Comparison of ENCODE assay signal across 16 mouse cellular contexts in the genomic region with DNA sequence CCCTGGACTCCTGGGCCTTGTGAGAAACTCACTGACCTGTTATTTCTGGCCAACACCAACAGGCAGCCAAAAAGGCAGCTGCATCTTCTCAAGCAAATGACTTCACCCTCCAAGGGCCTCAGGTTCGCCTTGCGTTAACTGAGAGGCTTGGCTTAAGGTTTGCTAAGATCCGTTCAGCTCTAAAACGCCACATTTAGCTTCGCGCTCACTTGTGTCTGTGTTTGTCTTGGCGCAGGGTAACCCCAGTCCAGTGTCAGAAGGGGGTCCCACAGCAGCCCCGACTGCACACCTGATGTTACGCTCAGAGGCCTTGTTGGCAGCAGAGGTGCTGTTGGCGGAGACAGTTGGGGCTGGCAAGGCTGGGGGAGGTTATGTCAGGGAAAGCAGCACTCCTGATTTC. TPM values are rescaled to one million over a fixed set of nuclear protein-coding genes. Genes with fewer than 3 reads are reported as not detected.
DNase-seq lines count a peak whose midpoint lies in the region; ATAC-seq and TF ChIP-seq lines count a peak whose summit lies in the region.
"Had no signal": no experiment of that assay in that cellular context is flagged by ENCODE, and none has a peak within 500 bp of the region (broad histone marks: within the 10 kb centered on the region; RNA-seq: fewer than 3 reads in every experiment).

No protein-coding gene starts in this region.

- H3K27ac ChIP-seq in lung, embryonic 14.5 days (ENCODE audit: low read depth), result peak overlapping the region; percentile 58; the same call in 1 of the 2 replicates
- H3K27ac ChIP-seq in heart, postnatal 0 days (ENCODE audit: low read depth), result peak overlapping the region; percentile 41; the same call in 1 of the 2 replicates
- peak overlapping the region; percentile 72; the same call in 1 of the 2 replicates for H3K27ac ChIP-seq in stomach, embryonic 16.5 days (ENCODE audit: low read length)
- no peak overlapping the region for H3K27ac ChIP-seq in midbrain, postnatal 0 days (ENCODE audit: low read depth, low read length)
- H3K27ac ChIP-seq: hindbrain, embryonic 13.5 days had no signal

- ATAC-seq in lung, embryonic 14.5 days (ENCODE audit: insufficient read depth), result peak; percentile 63
- ATAC-seq in heart, postnatal 0 days (ENCODE audit: insufficient read depth, low read depth), result no peak
- peak; percentile 54; the same call in 1 of the 2 replicates for ATAC-seq in stomach, embryonic 16.5 days (ENCODE audit: insufficient read depth, low FRiP score)
- no peak for ATAC-seq in midbrain, postnatal 0 days (ENCODE audit: low FRiP score)
- ATAC-seq in megakaryocyte, adult 5-6 weeks (ENCODE audit: poor library complexity, severe bottlenecking), result no peak
- ATAC-seq: liver, postnatal 0 days had no signal

- no peaks in the 10 kb centered on the region for H3K36me3 ChIP-seq in lung, embryonic 14.5 days (ENCODE audit: insufficient read depth)
- peaks cover 40% of the 10 kb centered on the region for H3K36me3 ChIP-seq in heart, postnatal 0 days (replicated peaks; ENCODE audit: control insufficient read depth, insufficient read depth, low read length)
- H3K36me3 ChIP-seq in stomach, embryonic 16.5 days (ENCODE audit: control insufficient read depth, insufficient read depth, low read length), result no peaks in the 10 kb centered on the region
- H3K36me3 ChIP-seq in midbrain, postnatal 0 days (ENCODE audit: insufficient read depth, low read length), result no peaks in the 10 kb centered on the region
- H3K36me3 ChIP-seq: hindbrain, embryonic 13.5 days had no signal

- no peak for TF ChIP-seq CTCF in lung, embryonic 14.5 days (IDR thresholded peaks at IDR 0.05; ENCODE audit: low read depth)
- TF ChIP-seq CTCF in lung, adult 2 months (IDR thresholded peaks at IDR 0.05; ENCODE audit: insufficient read depth, low read length), result no peak
- TF ChIP-seq CTCF in heart, postnatal 0 days (IDR thresholded peaks at IDR 0.05; ENCODE audit: low read depth), result no peak
- no peak for TF ChIP-seq CTCF in midbrain, postnatal 0 days (IDR thresholded peaks at IDR 0.05)

- H3K4me3 ChIP-seq in lung, embryonic 14.5 days (ENCODE audit: low read depth, low read length), result no peak overlapping the region
- H3K4me3 ChIP-seq in lung, adult 2 months (replicated peaks; ENCODE audit: extremely low read depth, low read depth, low read length), result no peak overlapping the region
- no peak overlapping the region for H3K4me3 ChIP-seq in heart, postnatal 0 days (ENCODE audit: low read depth, low read length)
- no peak overlapping the region for H3K4me3 ChIP-seq in stomach, embryonic 16.5 days (replicated peaks; ENCODE audit: low read length)
- H3K4me3 ChIP-seq in midbrain, postnatal 0 days (ENCODE audit: low read depth, low read length), result no peak overlapping the region
- H3K4me3 ChIP-seq: hindbrain, embryonic 13.5 days had no signal

- no peak overlapping the region for H3K9ac ChIP-seq in lung, embryonic 14.5 days
- H3K9ac ChIP-seq in heart, postnatal 0 days (replicated peaks; ENCODE audit: low read depth, low read length), result no peak overlapping the region
- 0 out of 2 replicates have a peak overlapping the region, but pooled peaks have one; percentile 37 for H3K9ac ChIP-seq in stomach, embryonic 16.5 days (ENCODE audit: low read length)
- no peak overlapping the region for H3K9ac ChIP-seq in midbrain, postnatal 0 days (replicated peaks; ENCODE audit: low read length, poor library complexity, severe bottlenecking)
- H3K9ac ChIP-seq: hindbrain, embryonic 13.5 days; liver, postnatal 0 days had no signal

- TF ChIP-seq POLR2A in lung, adult 2 months (IDR thresholded peaks at IDR 0.05; ENCODE audit: borderline replicate concordance, extremely low read depth, low read depth, low read length), result no peak

- H3K9me3 ChIP-seq in lung, embryonic 14.5 days (ENCODE audit: low read depth, low read length), result no peaks in the 10 kb centered on the region
- no peaks in the 10 kb centered on the region for H3K9me3 ChIP-seq in heart, postnatal 0 days (replicated peaks; ENCODE audit: control insufficient read depth, low read length)
- no peaks in the 10 kb centered on the region for H3K9me3 ChIP-seq in stomach, embryonic 16.5 days (replicated peaks; ENCODE audit: control insufficient read depth, low read length)
- H3K9me3 ChIP-seq in midbrain, postnatal 0 days (ENCODE audit: low read length), result no peaks in the 10 kb centered on the region
- H3K9me3 ChIP-seq: hindbrain, embryonic 13.5 days had no signal

- no peaks in the 10 kb centered on the region for H3K4me1 ChIP-seq in lung, embryonic 14.5 days (ENCODE audit: insufficient read depth)
- peaks cover 15% of the 10 kb centered on the region for H3K4me1 ChIP-seq in lung, adult 2 months (ENCODE audit: control insufficient read depth, insufficient read depth, low read length)
- H3K4me1 ChIP-seq in heart, postnatal 0 days (ENCODE audit: control insufficient read depth, insufficient read depth), result peaks cover 46% of the 10 kb centered on the region
- peaks cover 14% of the 10 kb centered on the region; the same call in 1 of the 2 replicates for H3K4me1 ChIP-seq in stomach, embryonic 16.5 days (ENCODE audit: control insufficient read depth, insufficient read depth, low read length)
- H3K4me1 ChIP-seq in midbrain, postnatal 0 days (ENCODE audit: insufficient read depth, low read length), result no peaks in the 10 kb centered on the region

- WGBS in lung, embryonic 14.5 days, result 56% methylated on average over 10 of the region's 10 CpGs
- 71% methylated on average over 10 of the region's 10 CpGs for WGBS in lung, adult 2 months
- WGBS in heart, postnatal 0 days, result 60% methylated on average over 10 of the region's 10 CpGs
- WGBS in stomach, embryonic 16.5 days, result 52% methylated on average over 10 of the region's 10 CpGs
- WGBS in midbrain, postnatal 0 days, result 90% methylated on average over 10 of the region's 10 CpGs

- no peak for TF ChIP-seq EP300 in heart, postnatal 0 days (IDR thresholded peaks at IDR 0.05; ENCODE audit: low read depth)

- H3K4me2 ChIP-seq in lung, embryonic 14.5 days, result peak overlapping the region; percentile 20; the same call in 1 of the 2 replicates
- H3K4me2 ChIP-seq in heart, postnatal 0 days (ENCODE audit: low read depth, low read length), result no peak overlapping the region
- no peak overlapping the region for H3K4me2 ChIP-seq in stomach, embryonic 16.5 days (ENCODE audit: low read depth, low read length)
- H3K4me2 ChIP-seq in midbrain, postnatal 0 days (ENCODE audit: low read depth, low read length, poor library complexity, severe bottlenecking), result no peak overlapping the region
- H3K4me2 ChIP-seq: hindbrain, embryonic 13.5 days had no signal

- DNase-seq in heart, adult 11 months, result peak; percentile 95
- no peak for DNase-seq in heart, adult 8-10 months (ENCODE audit: low spot score)
- DNase-seq in lung, embryonic 14.5 days, result peak; percentile 73
- no peak for DNase-seq in lung, adult 2 months
- no peak for DNase-seq in heart, postnatal 0 days (ENCODE audit: low spot score)
- no peak for DNase-seq in midbrain, postnatal 0 days (ENCODE audit: low spot score)
- DNase-seq: adrenal gland, postnatal 10 days; cerebellum, adult 9-11 months; kidney, adult 9 months; left cerebral cortex, postnatal 4 days; liver, postnatal 0 days; right cerebral cortex, adult 18-20 months; thymus, adult 2 months had no signal

- no peaks in the 10 kb centered on the region for H3K27me3 ChIP-seq in lung, embryonic 14.5 days (ENCODE audit: insufficient read depth, low read length)
- no peaks in the 10 kb centered on the region for H3K27me3 ChIP-seq in heart, postnatal 0 days (ENCODE audit: control insufficient read depth, insufficient read depth, low read length)
- no peaks in the 10 kb centered on the region for H3K27me3 ChIP-seq in stomach, embryonic 16.5 days (ENCODE audit: control insufficient read depth, insufficient read depth, low read length)
- H3K27me3 ChIP-seq in midbrain, postnatal 0 days (ENCODE audit: insufficient read depth, low read length), result no peaks in the 10 kb centered on the region
- H3K27me3 ChIP-seq: hindbrain, embryonic 13.5 days had no signal

RNA-seq across cellular contexts. Expression of a gene that starts 23.3 kb away (rescaled TPM):
- total RNA-seq in heart, adult 8-10 months (2022), result 10 to 100 TPM; 32.9 to 44.3 (median 39.1) TPM
- polyA plus RNA-seq in lung, embryonic 14.5 days (2014; fragmentation: Nextera tagmentation; extraction: Ambion mirVana), result 21.6 and 22.0 TPM in 2 replicates
- polyA plus RNA-seq in lung, adult 2 months (2012; rRNA removed), result 43.9 and 46.8 TPM in 2 replicates
- 60.6 and 63.5 TPM in 2 replicates for total RNA-seq in heart, postnatal 0 days (2014; rRNA removed; ENCODE audit: low replicate concordance)
- 15.0 and 15.7 TPM in 2 replicates for polyA plus RNA-seq in heart, postnatal 0 days (2015; fragmentation: Nextera tagmentation; extraction: Ambion mirVana)
- polyA plus RNA-seq in stomach, embryonic 16.5 days (2015; fragmentation: Nextera tagmentation; extraction: Ambion mirVana), result 8.8 and 10.9 TPM in 2 replicates
- 10.0 and 10.5 TPM in 2 replicates for total RNA-seq in midbrain, postnatal 0 days (2014; rRNA removed)
- polyA plus RNA-seq in midbrain, postnatal 0 days (2015; fragmentation: Nextera tagmentation; extraction: Ambion mirVana), result 2.9 and 3.2 TPM in 2 replicates
- total RNA-seq in megakaryocyte, adult 5-6 weeks (2015), result 20.4 and 21.4 TPM in 2 replicates
- 10.0 and 14.6 TPM in 2 replicates for total RNA-seq in megakaryocyte, adult 5-6 weeks (2017)

RNA-seq across cellular contexts. Expression of a gene that starts 52.3 kb away (rescaled TPM):
- total RNA-seq in heart, adult 8-10 months (2022), result 10 to 100 TPM in 2 of 4 experiments, 1 to 10 TPM in 2; 7.2 to 11.7 (median 9.6) TPM
- 36.6 and 39.0 TPM in 2 replicates for polyA plus RNA-seq in lung, embryonic 14.5 days (2014; fragmentation: Nextera tagmentation; extraction: Ambion mirVana)
- polyA plus RNA-seq in lung, adult 2 months (2012; rRNA removed), result 18.0 and 21.4 TPM in 2 replicates
- 12.4 and 26.6 TPM in 2 replicates for total RNA-seq in heart, postnatal 0 days (2014; rRNA removed; ENCODE audit: low replicate concordance)
- 12.6 and 14.5 TPM in 2 replicates for polyA plus RNA-seq in heart, postnatal 0 days (2015; fragmentation: Nextera tagmentation; extraction: Ambion mirVana)
- 20.8 TPM in 2 replicates for polyA plus RNA-seq in stomach, embryonic 16.5 days (2015; fragmentation: Nextera tagmentation; extraction: Ambion mirVana)
- 30.6 and 30.9 TPM in 2 replicates for total RNA-seq in midbrain, postnatal 0 days (2014; rRNA removed)
- 26.5 and 28.1 TPM in 2 replicates for polyA plus RNA-seq in midbrain, postnatal 0 days (2015; fragmentation: Nextera tagmentation; extraction: Ambion mirVana)
- 12.2 and 20.8 TPM in 2 replicates for total RNA-seq in megakaryocyte, adult 5-6 weeks (2015)
- total RNA-seq in megakaryocyte, adult 5-6 weeks (2017), result 21.4 and 26.2 TPM in 2 replicates

Comparison
In these comparisons a context has a peak if more than half of its experiments do, and no peak if none do; other contexts are left out.
1. DNase-seq: peak in heart, adult 11 months (single experiment) and lung, embryonic 14.5 days (single experiment); none in heart, adult 8-10 months (single experiment), lung, adult 2 months (single experiment), heart, postnatal 0 days (single experiment) and midbrain, postnatal 0 days (single experiment).
2. ATAC-seq: peak in lung, embryonic 14.5 days (single experiment) and stomach, embryonic 16.5 days (single experiment); none in heart, postnatal 0 days (single experiment), midbrain, postnatal 0 days (single experiment) and megakaryocyte, adult 5-6 weeks (single experiment).